Mouse (Mus musculus) kidney, adult 11 months (tissue): ENCODE results near the gene Sval2.

Experiments
- DNase-seq: peaks from one replicate; pipeline ENCODE4 v3.0.0; 2022

Sval2 gene

DNA sequence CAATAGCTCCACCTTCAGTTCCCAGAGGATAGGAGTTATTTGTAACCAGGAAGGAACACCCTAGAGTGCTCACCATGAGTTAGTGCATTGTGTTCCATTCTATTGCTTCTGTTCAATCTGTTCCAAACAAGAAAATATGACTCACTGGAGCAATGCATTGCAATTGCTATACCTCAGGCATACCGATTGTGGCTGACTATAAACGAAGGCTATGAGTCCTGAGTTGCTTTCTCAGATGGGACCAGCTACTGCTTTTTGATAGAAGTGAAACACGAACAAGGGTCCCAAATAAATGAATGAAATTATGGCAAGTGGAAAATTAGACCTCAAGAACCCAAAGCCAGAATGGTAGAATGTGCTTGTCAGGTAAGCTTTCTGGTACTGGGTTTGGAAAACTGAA lies at the start of gene Sval2:
Gene Sval2 (plus strand): TSS at position 301 of the 400 bp plus-strand sequence.
- no peak for DNase-seq

DNA sequence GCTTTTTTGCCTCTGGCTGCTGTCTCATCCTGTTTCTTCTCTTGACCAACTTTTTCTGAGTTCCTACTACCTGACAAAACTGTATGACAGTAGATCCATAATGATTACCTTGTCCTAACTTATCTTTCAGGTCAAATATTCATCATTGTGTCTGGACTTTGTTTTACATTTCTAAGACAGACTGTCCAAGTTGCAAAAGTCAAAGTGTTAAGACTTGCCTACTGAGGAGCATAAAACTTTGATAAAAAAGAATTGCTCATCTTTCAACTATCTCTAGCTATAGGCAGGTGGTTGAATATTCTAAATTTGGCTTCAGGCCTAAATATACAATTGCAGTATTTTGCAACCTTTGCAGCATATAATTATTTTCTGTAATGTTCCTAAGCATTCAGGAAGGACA lies 28.7 kb upstream of the Sval2 start:
- no peak for DNase-seq

DNA sequence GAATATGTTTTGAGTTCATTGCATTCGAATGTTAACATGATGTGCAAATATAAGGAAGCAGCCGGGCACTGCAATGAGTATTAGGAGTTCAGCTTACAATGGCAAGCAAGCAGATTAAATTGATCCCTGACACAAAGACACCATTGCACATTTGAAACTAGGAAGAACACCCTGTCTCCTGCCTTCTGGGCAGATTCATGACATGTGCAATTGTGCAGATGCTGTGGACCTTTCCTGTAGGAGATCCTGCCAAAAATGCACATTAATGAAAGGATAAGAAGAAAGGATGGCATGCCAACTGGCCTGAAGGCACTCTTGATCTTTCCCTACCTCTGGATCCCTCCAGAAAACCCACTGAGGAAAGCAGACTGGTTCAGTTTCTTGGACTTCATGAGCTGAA lies 23.3 kb upstream of the Sval2 start:
- no peak for DNase-seq

DNA sequence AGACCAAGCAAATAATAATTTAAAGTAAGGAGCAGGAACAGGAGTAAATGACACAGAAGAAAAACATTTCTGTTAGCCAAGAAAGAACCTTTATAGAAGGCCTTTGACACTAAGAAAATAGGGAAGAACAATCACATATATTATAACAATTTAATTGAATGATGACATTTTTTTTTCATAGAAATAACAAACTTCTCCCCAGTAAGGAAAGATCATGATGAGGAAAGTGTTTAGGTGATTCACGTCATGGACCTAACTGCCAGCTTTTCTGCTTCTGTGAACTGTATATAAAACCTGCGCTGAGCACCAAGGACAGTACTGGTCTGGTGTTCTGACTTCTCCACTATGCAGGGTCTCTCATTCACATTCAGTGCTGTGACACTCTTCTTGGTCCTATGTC lies 5.6 kb upstream of the Sval2 start, which contains the start of gene Pip:
Gene Pip (plus strand): TSS at position 301 of the 400 bp plus-strand sequence.
- DNase-seq = no peak

DNA sequence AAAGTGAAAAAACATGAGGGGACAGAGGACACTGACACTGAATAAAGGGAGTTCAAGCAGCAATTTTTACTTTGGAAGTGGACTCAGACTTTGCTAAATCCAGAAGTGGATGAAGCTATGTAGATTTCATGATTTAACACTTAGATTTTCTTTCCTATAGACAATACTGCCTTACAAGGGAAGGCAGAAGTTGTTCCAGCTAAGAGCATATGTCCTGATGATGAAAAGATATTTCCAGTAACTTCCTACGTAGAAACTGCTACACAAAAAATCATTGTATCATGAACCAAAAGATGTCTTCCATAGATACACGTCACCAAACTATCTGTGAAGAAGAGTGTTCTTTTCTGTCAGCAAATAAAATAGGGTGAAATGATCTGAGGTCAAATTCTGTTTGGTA lies 11.2 kb downstream of the Sval2 start:
- DNase-seq = no peak

DNA sequence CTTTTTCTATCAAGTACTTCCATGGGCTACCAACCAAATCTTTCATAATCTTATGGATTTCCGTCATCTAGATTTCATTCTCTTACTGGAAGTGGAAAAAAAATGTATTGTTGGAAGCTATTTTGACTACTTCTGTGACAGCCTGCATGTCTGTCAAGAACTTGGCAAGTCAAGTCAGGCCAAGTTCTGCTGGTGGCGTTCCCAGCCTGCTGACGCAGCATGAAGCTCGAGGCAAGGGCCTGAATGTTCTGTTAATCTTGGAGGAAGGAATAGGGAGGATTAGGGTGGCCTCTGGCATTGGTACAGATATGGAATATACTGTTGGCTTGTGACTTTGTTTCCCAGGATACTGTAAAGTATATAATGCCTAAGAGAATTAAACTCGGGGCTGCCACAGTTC lies 58.8 kb downstream of the Sval2 start:
- DNase-seq = no peak
